Mouse (Mus musculus) CH12.LX (cell line): Measurements from ENCODE around the gene Gm5105. TPM values are rescaled to one million over a fixed set of nuclear protein-coding genes. Genes with fewer than 3 reads are reported as not detected.

ENCODE experiments used
- DNase-seq: peaks from one replicate; pipeline ENCODE4 v3.0.0-alpha.2; 2013; ENCODE audit errors: extremely low read depth
- H3K27ac ChIP-seq: 2 replicates; pipeline ENCODE4 v1.5.1; 2012; ENCODE audit warnings: low read depth, mild to moderate bottlenecking, control low read depth, moderate library complexity; ENCODE audit not compliant: insufficient read depth
- H3K27me3 ChIP-seq: replicated peaks from 2 replicates; pipeline ENCODE3; 2012; ENCODE audit warnings: inconsistent platforms
- H3K36me3 ChIP-seq, 2 experiments: replicated peaks in 1 of 2; 2 replicates each; pipeline versions ENCODE3 to v1.6.1; 2012; ENCODE audit warnings: inconsistent platforms in 1 of 2, low read length in 1 of 2, mild to moderate bottlenecking in 1 of 2, mixed read lengths in 1 of 2, moderate library complexity in 1 of 2; ENCODE audit not compliant: control insufficient read depth in 1 of 2, insufficient read depth in 1 of 2
- H3K4me1 ChIP-seq, 2 experiments: 2 replicates each; pipeline ENCODE4 v1.6.1; 2012; ENCODE audit warnings: inconsistent platforms in 1 of 2, moderate library complexity in 1 of 2; ENCODE audit not compliant: insufficient read depth in 2 of 2, control insufficient read depth in 1 of 2
- H3K4me2 ChIP-seq: 2 replicates; pipeline ENCODE4 v1.6.1; 2012; ENCODE audit warnings: low read depth, mild to moderate bottlenecking, control low read depth; ENCODE audit not compliant: poor library complexity, insufficient read depth, severe bottlenecking
- H3K4me3 ChIP-seq, 3 experiments: fragments of 150-350 bp in 1 of 3; sonication (generic) in 1 of 3; replicated peaks in 1 of 3; 2 replicates each; pipeline versions ENCODE3 to v1.5.1; 2011 to 2012; ENCODE audit warnings: low read depth in 2 of 3, low read length in 2 of 3, mild to moderate bottlenecking in 2 of 3, moderate library complexity in 2 of 3, control low read depth in 1 of 3, improper control_type of control experiment in 1 of 3, inconsistent platforms in 1 of 3, mixed read lengths in 1 of 3; ENCODE audit not compliant: poor library complexity in 1 of 3
- H3K79me2 ChIP-seq: replicated peaks from 2 replicates; pipeline ENCODE4 v1.6.1; 2012; ENCODE audit warnings: mild to moderate bottlenecking, moderate library complexity; ENCODE audit not compliant: control insufficient read depth, poor library complexity, insufficient read depth, severe bottlenecking; ENCODE audit errors: extremely low read depth
- H3K9ac ChIP-seq: 2 replicates; pipeline ENCODE4 v1.6.1; 2012; ENCODE audit warnings: low read depth, mild to moderate bottlenecking, control low read depth, moderate library complexity; ENCODE audit not compliant: insufficient read depth
- H3K9me3 ChIP-seq: replicated peaks from 2 replicates; pipeline ENCODE3; 2012; ENCODE audit warnings: low read length, inconsistent platforms, mixed read lengths
- CHD2 ChIP-seq: IDR thresholded peaks from 2 replicates; pipeline ENCODE4 v1.6.1; 2011; ENCODE audit warnings: low read length, improper control_type of control experiment
- CTCF ChIP-seq, 2 experiments: IDR thresholded peaks in 1 of 2; conservative IDR thresholded peaks in 1 of 2; 2 replicates each; pipeline ENCODE4 v1.5.1; 2011 to 2012; ENCODE audit warnings: low read depth in 2 of 2, low read length in 2 of 2, improper control_type of control experiment in 1 of 2, inconsistent platforms in 1 of 2, mild to moderate bottlenecking in 1 of 2, moderate library complexity in 1 of 2
- E2F4 ChIP-seq: IDR thresholded peaks from 2 replicates; pipeline ENCODE4 v1.6.1; 2011; ENCODE audit warnings: low read depth, low read length, improper control_type of control experiment; ENCODE audit not compliant: insufficient replicate concordance
- ELF1 ChIP-seq: IDR thresholded peaks from 2 replicates; pipeline ENCODE4 v1.6.1; 2014; ENCODE audit warnings: low read depth, mild to moderate bottlenecking, inconsistent platforms, low read length, improper control_type of control experiment
- EP300 ChIP-seq: IDR thresholded peaks from 2 replicates; pipeline ENCODE4 v1.6.1; 2011; ENCODE audit warnings: low read length, improper control_type of control experiment
- GABPA ChIP-seq: IDR thresholded peaks from 2 replicates; pipeline ENCODE4 v1.6.1; 2012; ENCODE audit warnings: low read depth, low read length, improper control_type of control experiment, inconsistent platforms; ENCODE audit not compliant: insufficient replicate concordance
- HCFC1 ChIP-seq: IDR thresholded peaks from 2 replicates; pipeline ENCODE4 v1.6.1; 2012; ENCODE audit warnings: low read depth, mild to moderate bottlenecking, inconsistent platforms, low read length, improper control_type of control experiment
- IRF4 ChIP-seq: IDR thresholded peaks from 2 replicates; pipeline ENCODE4 v1.6.1; 2014; ENCODE audit warnings: low read depth, mild to moderate bottlenecking, inconsistent platforms, low read length, improper control_type of control experiment
- JUN ChIP-seq: IDR thresholded peaks from 2 replicates; pipeline ENCODE4 v1.6.1; 2011; ENCODE audit warnings: low read depth, mild to moderate bottlenecking, low read length, improper control_type of control experiment, moderate library complexity; ENCODE audit not compliant: insufficient read depth
- KAT2A ChIP-seq: IDR thresholded peaks from 2 replicates; pipeline ENCODE4 v1.6.1; 2012; ENCODE audit warnings: low read length, improper control_type of control experiment, inconsistent platforms; ENCODE audit not compliant: insufficient replicate concordance
- MEF2A ChIP-seq: IDR thresholded peaks from 2 replicates; pipeline ENCODE4 v1.6.1; 2014; ENCODE audit warnings: low read depth, mild to moderate bottlenecking, inconsistent platforms, low read length, improper control_type of control experiment, borderline replicate concordance
- MXI1 ChIP-seq: IDR thresholded peaks from 2 replicates; pipeline ENCODE4 v1.6.1; 2011; ENCODE audit warnings: mild to moderate bottlenecking, low read depth, low read length, improper control_type of control experiment
- NRF1 ChIP-seq: IDR thresholded peaks from 2 replicates; pipeline ENCODE4 v1.6.1; 2014; ENCODE audit warnings: low read depth, mild to moderate bottlenecking, inconsistent platforms, low read length, improper control_type of control experiment, moderate library complexity
- PAX5 ChIP-seq: IDR thresholded peaks from 2 replicates; pipeline ENCODE4 v1.6.1; 2012; ENCODE audit warnings: low read length, inconsistent platforms, mixed read lengths
- TCF12 ChIP-seq: IDR thresholded peaks from 2 replicates; pipeline ENCODE4 v1.6.1; 2014; ENCODE audit warnings: low read depth, mild to moderate bottlenecking, inconsistent platforms, low read length, improper control_type of control experiment
- ZC3H11A ChIP-seq: IDR thresholded peaks from 2 replicates; pipeline ENCODE4 v1.6.1; 2012; ENCODE audit warnings: low read depth, mild to moderate bottlenecking, inconsistent platforms, low read length, improper control_type of control experiment
- dilution Hi-C: fragments of 300-500 bp; cut with MboI; formaldehyde crosslinking; loops from 2 replicates; pipeline ENCODE4 v1.14.3; 2020; ENCODE audit warnings: low sequenced_read_pairs; ENCODE audit not compliant: extremely low pct_unique_long_range_greater_than_20kb, extremely low pct_ligation_motif_present
- in situ Hi-C: fragments of 300-500 bp; cut with MboI; formaldehyde crosslinking; loops from 3 replicates; pipeline ENCODE4 v1.14.3; 2019; ENCODE audit warnings: low sequenced_read_pairs, low pct_ligation_motif_present, low pct_unique_long_range_greater_than_20kb, mixed read lengths
- polyA plus RNA-seq: library from polyadenylated mRNA; unstranded; fragments of >175 nt; gene quantifications from 2 replicates; pipeline ENCODE4 v1.2.1, GENCODE M21; 2012; ENCODE audit warnings: low read depth; ENCODE audit not compliant: insufficient read length
- total RNA-seq, 2 experiments: library from RNA; depleted of rRNA; stranded (reverse); fragments of 300-350 nt in 1 of 2; fragments of >200 nt in 1 of 2; gene quantifications; 2 replicates each; pipeline ENCODE4 v1.2.3; 2012 to 2014

Gm5105 gene
- total and polyA plus RNA-seq, 3 experiments = 0.13 TPM; not detected in 2

DNA sequence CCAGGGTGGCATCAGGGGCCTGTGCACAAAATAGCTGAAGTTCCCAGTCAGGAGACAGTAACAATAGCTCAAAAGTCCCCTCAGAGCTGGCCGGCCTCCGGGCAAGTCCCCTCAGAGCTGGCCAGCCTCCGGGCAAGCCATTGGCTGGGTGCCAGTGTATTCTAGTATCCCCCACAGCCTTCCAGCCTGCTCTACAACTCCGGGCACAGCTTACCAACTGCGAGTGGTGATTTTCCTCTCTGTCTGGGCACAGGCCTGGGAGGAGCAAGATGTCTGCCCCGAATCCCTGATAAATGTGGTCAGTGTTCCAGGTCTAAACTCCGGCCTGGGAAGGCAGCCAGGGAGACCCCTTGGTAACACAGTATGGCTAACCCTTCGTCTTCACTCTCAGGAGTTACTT is 8.0 kb upstream of the Gm5105 start:
- Histone ChIP-seq H3K4me1 (peaks cover 7 to 10% of the 10 kb centered on the region in 2 experiments), H3K4me2 (no peak overlapping the region), H3K9ac (no peak overlapping the region), H3K36me3 (peaks cover 0 to 2% of the 10 kb centered on the region in 2 experiments), H3K9me3 (no peaks in the 10 kb centered on the region), H3K79me2 (no peaks in the 10 kb centered on the region), H3K27ac (no peak overlapping the region), H3K4me3 (no peak overlapping the region), H3K27me3 (no peaks in the 10 kb centered on the region)
- dilution Hi-C loops (no loop called here), in situ Hi-C loops (no loop called here)
- DNase-seq = no peak
- TF ChIP-seq MXI1 = no peak
- TF ChIP-seq IRF4 = no peak
- TF ChIP-seq CHD2 = no peak

DNA sequence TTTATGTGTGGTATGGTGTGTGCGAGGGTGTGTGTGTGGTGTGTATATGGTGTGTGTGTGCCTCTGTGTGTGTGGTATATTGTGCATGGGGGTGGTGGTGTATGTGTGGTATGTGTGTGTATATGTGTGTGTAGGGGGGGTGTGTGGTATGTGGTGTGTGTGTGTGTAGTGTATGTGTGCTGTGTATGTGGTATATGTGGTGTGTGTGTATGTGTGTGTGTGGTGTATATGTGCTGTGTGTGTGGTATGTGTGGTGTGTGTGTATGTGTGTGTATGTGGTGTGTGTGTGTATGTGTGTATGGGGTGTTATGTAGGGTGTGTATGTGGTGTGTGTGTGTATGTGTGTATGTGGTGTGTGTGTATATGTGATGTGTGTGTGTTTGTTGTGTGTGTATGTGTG is 7.0 kb upstream of the Gm5105 start:
- peaks cover 17% of the 10 kb centered on the region in 2 experiments for H3K4me1 ChIP-seq
- no peak overlapping the region for H3K4me2 ChIP-seq
- H3K36me3 ChIP-seq = peaks cover 0 to 2% of the 10 kb centered on the region in 2 experiments
- H3K4me3 ChIP-seq = no peak overlapping the region
- H3K79me2 ChIP-seq = no peaks in the 10 kb centered on the region
- no peaks in the 10 kb centered on the region for H3K27me3 ChIP-seq
- dilution Hi-C loops (no loop called here), in situ Hi-C loops (no loop called here)
- DNase-seq = no peak
- H3K9me3 ChIP-seq = no peaks in the 10 kb centered on the region
- no peak for TF ChIP-seq GABPA
- TF ChIP-seq CTCF (conservative IDR thresholded peaks at IDR 0.05 in 1 of 2, IDR thresholded peaks at IDR 0.05 in 1 of 2; ENCODE audit: low read depth in 2 of 2, low read length in 2 of 2) = no peak
- TF ChIP-seq HCFC1 = no peak
- no peak for TF ChIP-seq ZC3H11A
- TF ChIP-seq EP300 = no peak
- TF ChIP-seq ELF1 = no peak
- TF ChIP-seq KAT2A = no peak
- TF ChIP-seq PAX5 = no peak
- no peak for TF ChIP-seq MEF2A
- TF ChIP-seq MXI1 = no peak
- TF ChIP-seq JUN = no peak
- no peak for TF ChIP-seq TCF12
- TF ChIP-seq NRF1 = no peak
- TF ChIP-seq E2F4 = no peak
- H3K9ac ChIP-seq = no peak overlapping the region
- no peak overlapping the region for H3K27ac ChIP-seq
